Mouse (Mus musculus) liver, adult 2 months (tissue): ENCODE results near the gene Disc1.

Experiments
- CTCF ChIP-seq: fragments of 200-500 bp; IDR thresholded peaks from 2 replicates; pipeline ENCODE4 v1.5.1; 2011; ENCODE audit warnings: low read depth, low read length, control low read depth
- POLR2A ChIP-seq: fragments of 200-500 bp; IDR thresholded peaks from 2 replicates; pipeline ENCODE4 v1.6.1; 2011; ENCODE audit warnings: low read length, control low read depth; ENCODE audit not compliant: insufficient read depth; ENCODE audit errors: extremely low read depth

DNA sequence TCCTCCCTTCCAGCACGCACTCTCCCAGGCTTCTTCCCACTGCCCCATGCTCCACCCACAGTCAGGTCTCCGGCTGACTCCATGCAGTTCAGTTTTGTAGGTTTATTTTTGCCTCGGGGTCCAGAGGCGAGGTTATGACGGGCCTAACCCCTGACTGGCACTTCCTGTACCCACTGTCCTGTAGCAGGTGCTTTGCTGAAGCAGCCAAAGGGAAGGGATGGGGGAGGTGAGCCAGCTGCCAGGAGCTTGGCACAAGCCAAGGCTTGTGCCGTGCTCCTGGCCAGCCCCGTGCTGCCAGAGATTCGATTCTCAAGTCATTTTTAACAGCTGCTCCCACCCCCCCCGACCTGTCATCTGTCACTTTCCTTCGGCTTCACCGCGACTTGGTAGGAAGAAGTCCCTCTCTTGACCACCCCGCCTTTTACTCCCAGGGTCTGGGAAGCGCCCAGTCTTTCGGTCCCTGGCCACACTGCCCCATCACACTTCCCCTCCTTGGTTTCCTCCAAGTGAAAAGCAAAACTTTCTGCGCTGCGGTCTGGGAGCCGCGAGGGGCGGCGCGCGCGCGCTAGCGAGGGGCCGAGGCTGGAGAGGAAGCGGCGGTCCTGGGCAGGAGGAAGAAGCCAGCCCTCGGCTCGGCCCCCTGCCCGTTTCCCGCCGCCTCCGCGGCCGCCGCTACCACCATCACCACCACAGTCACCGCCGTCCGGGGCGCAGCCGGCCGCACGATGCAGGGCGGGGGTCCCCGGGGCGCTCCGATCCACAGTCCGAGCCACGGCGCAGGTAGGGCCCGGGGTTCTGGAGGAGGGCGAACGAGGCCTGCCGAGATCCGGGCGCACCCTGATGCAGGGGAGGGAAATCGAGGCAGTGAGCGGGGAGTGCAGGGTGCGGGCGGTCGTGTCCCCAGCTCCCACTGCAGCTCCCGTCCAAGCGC, at the start of gene Disc1:
- no peak for TF ChIP-seq CTCF
- TF ChIP-seq POLR2A, result no peak
